Mouse (Mus musculus) retina, postnatal 1 day (tissue): ENCODE data around the gene Agbl3.

Source experiments
- DNase-seq: peaks from one replicate; pipeline ENCODE4 v3.0.0-alpha.2; 2012

Agbl3 gene

DNA sequence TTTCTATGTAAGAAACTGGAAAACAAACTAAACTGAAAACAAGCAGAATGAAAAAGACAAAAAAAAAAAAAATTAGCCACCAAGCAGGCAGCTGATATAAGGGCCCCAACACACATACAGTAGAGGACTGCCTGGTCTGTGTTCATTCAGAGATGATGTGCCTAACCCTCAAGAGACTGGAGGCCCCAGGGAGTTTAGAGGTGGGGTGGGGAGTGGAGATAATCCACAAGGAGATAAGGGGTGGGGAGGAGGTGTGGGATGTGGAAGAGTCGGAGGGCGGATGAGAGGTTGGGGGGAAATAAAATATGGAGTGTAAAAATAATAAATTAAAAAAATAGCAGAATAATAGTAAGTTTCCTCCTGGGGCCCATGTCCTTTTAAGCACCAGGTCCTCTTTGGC, 25.4 kb downstream of the Agbl3 start:
- no peak for DNase-seq

DNA sequence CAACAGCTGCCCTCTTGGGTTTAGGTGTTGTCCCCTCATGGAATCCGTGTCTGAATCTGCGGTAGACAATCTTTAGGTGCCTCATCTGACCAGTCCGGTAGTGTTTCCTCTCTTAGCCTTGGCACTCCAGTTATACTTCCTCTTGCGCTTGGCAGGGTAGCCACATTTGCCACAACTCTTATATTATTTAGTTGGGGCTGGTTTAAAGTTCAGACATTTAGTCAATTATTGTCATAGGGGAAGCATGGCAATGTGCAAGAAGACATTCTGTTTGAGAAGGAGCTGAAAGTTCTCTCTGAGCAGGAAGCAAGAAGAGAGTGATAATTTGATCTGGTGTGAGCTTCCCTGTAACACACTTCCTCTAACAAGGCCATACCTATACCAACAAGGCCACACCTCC, 30.4 kb downstream of the Agbl3 start:
- DNase-seq = no peak

DNA sequence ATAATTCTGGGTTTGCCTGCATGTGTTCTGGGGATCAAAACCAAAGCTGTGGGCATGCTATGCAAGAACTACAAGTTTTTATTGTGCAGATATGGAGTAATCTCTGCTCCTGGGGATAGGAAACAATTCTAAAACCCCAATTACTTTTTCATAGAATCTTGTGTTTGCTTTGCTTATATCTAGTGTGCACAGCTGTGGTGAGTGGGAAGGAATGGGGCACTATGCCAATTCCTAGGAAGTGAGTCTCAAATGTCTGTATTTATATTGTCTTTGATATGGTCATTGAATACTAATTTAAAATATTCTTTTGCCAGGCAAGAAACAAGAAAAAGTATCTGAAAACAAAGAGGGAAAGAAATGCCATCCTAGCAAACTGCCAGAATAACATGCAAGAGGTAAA, 44.2 kb downstream of the Agbl3 start:
- DNase-seq = no peak

DNA sequence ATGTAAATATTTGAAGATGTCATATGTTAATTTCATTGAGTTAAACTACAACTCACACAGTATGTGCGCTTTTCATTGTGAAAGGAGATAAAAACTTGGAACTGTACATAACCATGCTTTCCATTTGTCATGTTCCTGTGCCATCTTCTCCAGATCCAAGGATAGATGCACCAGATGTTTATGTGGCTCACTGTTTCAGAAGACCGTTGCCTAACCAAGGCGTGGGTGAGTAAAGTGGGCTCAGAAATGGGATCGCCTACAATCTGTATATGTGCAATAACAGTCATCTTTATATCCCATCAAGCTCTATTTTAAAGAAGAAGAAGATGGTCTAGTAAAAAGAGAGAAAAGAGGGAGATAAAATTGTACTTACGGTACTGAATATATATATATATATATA, 52.1 kb downstream of the Agbl3 start:
- no peak for DNase-seq

DNA sequence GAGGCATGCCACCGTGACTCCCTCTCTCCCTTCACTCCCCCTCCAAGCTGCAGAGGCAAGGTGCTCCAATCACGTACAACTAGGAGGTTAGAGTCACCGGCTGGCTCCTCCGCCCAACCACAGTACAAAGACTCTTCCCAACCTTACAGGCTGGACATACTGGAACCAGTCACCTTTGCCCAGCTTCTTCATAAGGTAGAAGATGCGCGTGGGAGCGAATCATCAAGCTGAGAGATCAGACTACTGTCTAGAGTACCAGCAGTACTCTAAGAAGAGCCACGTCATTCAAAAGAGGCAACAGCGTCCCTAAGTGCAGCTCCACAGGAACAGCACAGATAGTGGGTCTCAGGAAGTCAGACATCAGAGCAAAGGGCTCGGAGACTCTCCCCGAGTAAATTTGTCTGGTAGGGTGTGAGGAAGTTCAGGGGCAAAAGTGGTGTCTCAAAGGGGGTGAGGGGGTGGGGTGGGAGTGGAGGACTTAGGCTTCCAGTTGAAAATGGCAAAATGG, 81.4 kb downstream of the Agbl3 start:
- no peak for DNase-seq

DNA sequence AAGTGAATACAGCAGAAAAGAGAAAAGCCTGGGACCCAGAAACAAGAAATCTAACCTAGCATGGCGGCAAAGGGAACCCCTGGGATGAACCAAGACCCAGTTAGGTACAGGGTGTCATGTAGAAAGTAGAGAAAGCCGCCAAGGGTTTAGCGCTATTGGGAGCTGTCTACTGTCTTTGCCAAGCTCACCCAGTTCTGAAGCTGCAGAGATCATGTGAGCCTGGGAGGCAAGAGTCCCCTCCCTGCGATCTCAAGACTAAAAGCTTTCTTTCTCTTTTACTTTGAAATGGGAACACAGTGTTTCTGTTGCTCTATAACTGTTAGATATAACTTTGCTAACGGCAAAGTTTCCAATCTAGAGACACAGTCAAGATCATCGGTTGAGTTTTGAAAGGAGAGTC, 82.1 kb downstream of the Agbl3 start:
- DNase-seq = no peak

DNA sequence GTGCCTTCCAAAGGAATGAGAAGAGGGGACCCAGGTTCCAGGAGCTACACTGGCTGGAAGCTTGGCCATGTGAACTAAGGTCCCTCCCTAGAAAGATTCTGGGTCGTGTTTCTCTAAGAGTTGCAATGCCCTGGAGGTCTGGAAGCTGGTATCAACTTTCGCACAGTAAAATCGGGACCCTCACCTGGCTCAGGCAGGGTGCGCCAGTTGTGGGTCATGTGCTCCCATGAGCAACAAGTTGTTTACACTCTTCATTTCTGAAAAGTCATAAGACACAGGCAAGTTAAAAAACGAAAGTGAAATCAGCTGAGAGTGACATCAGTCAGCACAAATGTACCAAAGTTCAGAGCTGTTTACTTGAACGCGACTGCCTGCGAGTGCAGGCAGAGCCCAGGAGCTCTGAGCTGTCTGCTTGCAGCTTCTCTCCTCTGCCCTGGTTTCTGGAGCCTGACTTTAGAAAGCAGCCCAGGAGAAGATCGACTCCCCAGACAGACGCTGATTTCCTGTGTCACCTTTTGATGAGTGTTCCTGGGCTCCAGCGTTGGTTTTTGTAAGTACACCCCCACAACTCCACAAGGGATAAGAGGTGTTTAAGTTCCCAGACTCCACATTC, 82.7 kb downstream of the Agbl3 start, which contains the start of gene Tmem140:
TSS of gene Tmem140 (plus strand) at position 356 of the 613 bp plus-strand sequence.
- no peak for DNase-seq

DNA sequence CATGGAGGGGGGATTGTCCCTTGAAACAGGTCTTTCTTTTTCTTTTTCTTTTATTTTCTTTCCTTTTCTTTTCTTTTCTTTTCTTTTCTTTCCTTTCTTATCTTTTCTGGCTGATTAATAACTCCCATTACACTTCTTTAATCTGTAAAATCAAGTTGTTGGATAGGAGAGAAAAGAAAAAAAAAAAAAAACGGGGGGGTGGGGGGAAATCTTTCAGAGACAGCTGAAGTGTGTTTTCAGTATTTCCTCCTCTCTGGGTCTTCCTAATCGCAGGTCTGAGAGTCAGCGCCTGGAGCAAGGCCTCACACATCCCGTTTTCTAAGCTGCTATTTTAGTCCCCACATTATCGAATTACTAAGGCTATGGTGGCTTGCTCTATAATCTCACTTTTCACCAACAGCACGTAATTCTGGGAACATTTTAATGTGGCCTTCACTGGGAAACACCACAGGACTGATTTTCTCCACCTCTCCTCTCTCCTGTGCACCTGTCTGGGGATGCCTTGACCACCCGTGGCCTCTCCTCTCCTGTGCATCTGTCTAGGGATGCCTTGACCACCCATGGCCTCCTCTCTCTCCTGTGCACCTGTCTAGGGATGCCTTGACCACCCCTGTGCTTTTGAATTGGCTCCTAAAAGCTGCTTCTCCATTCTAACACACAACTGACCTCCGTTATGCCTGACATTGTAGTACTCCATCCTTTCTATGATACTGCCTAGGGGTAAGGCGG, 83.7 kb downstream of the Agbl3 start:
- DNase-seq = no peak

DNA sequence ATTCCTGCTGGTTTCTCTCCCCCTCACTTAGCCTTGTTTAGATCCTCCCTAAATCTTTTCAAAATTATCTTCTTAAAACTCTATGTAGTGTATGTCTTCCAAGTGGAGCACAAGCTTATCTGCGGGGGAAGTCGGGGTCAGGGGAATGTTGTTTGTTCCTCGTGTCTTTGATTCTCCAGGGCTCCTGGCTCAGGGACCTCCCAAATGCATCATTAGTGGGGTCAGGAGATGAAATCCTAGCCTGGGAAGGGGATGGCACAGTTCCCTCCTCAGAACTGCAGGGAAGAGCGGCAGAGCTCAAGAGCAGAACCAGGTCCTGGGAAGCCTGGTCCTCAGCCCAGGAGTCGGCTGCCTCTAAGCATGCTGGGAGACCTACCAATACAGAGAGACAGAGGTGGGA, 85.0 kb downstream of the Agbl3 start:
- no peak for DNase-seq

DNA sequence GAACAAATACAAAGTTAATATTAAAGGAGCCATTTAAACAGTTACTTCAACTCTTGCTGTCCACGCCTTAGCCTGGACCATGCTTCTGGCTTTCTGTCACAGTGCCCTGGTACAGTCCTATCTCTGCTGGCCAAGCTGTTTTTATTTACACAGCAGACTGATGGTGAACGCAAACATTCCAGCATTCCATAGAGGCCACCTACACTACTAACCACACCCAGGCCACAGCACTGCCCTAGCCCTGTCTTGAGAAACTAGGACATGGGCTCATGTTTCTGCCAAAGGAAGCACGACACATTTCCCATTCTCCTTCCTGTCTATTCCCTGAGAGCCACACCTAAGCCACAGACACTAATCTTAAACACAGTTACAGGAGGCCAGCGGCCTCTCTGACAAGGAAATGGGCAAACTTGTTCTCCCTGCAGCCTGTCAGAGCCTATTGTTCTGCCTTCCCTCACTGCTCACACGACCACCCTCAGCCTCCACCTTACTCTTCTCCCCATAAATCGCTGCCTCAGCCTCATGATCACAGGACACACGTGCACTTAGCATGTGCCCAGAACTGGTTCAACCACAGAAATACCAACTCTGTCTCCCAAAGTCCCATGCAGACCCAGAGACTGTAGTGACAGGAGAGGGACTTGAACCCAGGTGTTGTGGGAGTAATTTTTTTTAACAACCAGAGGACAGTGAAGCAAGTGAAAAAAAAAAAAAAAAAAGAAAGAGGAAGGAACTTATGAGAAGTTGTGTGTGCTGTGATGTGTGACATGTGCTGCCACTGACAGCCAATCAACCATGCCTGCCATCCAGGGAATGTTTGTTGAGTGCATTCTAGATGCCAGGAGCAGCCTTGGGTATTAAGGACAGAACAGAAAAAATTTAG, 85.7 kb downstream of the Agbl3 start:
- no peak for DNase-seq

DNA sequence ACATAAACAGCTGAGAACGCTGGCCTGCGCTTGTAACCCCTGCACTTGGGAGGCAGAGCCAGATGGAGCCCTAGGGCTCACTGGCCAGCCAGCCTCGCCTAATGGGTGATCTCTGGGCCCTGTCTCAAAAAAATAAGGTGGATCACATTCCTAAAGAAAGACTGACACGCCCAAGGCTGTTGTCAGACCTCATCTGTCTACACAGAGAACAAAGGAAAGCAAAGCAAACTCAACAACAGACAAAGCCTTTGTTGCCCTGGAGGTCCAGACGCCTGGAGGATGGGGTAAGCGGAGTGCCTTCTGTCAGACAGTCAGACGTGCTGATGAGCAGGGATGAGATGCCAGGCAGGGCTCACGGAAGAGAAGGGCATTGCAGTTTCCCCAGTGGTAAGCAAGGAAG, 86.6 kb downstream of the Agbl3 start:
- DNase-seq = peak; percentile 70

DNA sequence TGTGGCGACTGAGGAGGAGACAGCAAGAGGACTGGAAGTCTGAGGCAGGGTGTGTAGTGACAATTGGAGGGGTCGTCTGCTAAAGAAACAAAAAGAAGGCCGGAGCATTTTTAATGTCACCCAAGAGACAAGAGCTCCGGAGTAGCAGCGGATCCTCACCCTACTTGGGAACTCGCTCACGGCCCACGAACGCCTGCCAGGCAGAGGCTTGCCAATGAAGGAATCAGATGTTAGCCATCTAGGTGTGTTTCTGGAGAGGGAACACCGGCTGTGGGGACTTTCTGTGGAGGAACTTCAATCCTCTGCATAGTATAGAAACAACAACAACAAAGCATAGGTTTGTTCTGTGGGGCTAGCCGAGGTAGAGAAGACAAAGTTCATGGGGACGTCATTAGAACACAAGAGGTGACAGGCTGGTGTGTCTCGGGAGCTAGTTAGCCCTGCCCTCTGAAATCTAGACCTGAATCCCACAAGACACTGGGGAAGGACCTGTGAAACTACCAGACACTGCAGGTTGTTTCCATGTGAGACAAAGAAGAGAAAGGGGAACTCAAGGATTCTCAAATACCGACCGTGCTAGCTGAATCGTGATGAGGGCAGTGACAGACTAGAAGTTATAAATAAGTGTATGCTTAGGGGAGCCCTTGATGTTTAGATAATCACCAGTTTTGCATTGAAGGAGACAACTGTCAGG, 87.2 kb downstream of the Agbl3 start:
- no peak for DNase-seq

DNA sequence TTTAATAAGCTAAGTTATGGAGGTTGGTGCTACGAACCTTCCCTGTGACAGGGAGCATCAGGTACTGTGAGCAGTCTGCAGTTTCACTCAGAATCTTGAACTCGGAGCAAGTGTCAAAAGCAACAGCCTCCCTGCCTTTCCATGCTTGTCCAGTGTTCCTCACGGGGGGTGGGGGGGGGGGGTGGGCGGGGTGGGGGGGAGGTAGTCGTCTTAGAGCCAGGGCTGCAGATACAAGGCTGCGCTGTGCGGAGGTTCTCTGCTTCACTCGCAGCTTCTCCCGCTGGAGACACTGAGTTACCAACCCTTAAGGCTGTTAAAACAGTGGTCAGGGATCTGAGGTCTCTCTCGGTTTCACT, 87.7 kb downstream of the Agbl3 start:
- DNase-seq = no peak

DNA sequence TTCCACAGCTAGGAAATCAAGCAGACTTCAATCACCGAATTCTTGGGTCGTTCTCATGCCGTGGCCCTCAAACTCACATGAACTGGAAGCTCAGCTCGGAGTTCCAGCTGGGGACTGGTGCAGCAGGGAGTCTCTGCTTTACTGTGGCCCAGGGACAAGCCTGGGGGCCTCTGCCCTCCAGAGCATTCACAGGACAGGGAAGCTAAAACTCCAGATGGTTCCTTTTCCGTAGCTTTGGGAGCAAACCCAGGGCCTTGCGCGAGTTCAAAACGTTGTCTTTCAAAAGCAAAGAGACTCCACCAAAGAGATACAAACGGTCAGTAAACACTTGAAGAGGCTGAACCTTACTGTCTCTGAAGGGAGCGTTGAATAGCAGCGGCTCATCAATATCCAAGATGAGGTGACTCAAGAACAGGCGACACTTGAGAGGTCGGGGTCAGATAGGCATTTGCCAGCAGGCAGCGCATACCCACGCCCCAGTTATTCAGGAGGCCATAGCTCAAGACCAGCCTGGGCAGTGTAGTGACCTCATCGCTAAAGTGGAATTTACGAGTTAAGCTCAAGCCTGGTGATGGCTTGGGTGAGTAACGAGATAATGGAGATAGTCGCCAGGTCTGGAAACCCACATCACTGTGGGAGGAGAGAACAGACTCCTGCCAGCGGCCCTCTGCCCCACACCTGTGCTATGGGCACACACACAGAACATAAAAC, 88.4 kb downstream of the Agbl3 start:
- DNase-seq = no peak

DNA sequence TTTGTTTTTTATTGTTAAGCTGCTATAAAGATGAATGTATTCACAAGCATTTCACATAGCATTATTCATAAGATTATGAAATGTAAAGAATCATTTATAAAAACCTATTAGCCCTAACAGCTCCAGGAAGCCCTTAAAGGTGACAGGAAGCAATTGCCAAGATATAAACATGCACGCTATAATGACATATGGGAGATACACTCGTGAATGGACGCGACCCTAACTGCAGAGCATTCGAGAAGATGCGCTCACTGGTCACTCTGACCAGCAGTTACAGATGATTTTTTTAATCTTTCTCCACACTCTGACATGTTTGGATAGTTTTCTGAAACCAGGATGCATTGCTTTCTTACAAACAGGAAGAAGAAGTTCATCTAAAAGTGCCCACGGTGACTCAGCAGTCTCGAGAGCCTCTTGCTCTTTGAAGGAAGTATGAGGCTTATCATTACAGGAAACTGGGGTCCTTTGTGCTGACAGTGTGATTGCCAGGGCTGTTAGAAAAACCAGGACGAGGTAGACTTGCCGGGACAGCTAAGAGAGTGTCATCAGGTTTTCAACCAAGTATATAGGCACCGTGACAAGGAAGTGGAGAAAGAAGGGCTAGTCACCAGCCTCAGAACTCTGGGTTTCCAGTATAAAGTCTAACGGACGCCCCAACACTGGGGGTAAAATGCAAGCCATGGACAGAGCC, 89.1 kb downstream of the Agbl3 start:
- no peak for DNase-seq

DNA sequence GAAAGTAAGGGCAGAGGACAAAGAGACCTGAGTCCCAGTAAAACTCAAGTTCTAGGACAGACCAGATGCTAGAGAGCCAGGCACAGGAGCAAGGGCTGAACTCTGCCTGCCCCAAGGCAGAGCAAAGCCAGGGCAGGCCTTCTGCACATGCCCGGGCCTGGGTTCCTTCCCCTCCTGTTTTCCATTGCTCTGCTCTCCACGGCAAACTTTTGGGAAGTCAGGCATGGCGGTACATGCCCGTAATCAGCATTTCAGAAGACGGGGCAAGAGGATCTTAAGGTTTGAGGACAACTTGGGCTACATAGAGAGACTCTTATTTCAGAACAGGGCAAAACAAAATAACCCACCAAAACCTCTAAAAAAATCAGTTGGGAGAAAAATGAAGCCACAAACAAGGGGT, 89.9 kb downstream of the Agbl3 start:
- no peak for DNase-seq

DNA sequence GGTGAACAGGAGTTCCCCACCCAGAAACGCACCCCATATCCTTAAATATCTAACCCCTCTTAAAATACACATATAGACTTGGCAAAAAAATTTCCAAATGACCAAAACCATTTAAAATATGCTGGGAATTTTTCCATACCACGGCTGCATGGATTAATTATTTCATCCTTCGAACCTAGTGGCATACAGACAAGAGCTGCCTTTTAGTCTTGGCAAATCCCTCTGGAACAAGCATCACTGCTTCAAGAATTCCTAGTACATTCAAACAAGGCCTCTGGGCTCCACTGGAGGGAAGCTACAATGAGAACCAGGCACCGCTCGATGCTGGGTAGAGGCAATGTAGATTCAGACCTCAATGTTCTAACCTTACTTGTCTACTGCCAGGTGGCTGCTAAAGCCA, 90.5 kb downstream of the Agbl3 start:
- no peak for DNase-seq

DNA sequence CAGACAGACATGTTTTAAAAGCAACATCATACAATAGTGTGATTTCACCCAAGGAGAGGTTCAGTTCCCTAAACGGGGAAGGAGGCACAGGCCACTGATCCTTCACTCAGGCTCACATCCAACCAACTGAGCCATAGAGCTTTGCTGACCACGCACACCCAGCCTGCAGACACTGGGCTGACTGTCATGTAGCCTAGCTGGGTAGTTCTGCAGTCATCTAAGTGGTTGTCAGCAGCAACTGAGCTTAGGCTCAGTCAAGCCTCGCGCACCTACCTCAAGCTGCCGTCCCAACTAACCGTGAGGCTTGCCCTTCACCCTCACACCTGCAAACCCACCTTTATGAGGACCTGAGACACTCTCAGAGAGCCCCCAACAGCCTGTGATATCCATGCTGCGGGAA, 91.7 kb downstream of the Agbl3 start:
- DNase-seq = no peak

DNA sequence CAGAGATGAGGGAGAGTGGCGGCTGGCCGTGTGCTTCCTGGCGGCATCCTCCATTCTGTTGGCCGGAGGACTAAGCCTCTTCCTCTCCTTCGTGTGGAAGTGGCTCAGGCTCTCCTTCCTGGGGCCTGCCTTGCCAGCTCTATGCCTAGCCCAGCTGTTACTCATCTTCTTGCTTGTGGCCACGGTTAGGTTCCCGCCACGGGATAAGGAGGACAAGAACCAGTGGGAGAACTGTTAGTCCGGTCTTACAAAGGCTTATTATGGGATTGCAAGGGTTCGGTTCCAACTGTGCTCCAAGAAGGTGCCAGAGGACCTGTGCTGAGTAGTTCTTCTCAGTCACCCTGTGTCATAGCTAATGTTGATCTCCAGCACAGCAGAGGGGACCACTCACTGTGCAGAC, 92.6 kb downstream of the Agbl3 start:
- DNase-seq = no peak

DNA sequence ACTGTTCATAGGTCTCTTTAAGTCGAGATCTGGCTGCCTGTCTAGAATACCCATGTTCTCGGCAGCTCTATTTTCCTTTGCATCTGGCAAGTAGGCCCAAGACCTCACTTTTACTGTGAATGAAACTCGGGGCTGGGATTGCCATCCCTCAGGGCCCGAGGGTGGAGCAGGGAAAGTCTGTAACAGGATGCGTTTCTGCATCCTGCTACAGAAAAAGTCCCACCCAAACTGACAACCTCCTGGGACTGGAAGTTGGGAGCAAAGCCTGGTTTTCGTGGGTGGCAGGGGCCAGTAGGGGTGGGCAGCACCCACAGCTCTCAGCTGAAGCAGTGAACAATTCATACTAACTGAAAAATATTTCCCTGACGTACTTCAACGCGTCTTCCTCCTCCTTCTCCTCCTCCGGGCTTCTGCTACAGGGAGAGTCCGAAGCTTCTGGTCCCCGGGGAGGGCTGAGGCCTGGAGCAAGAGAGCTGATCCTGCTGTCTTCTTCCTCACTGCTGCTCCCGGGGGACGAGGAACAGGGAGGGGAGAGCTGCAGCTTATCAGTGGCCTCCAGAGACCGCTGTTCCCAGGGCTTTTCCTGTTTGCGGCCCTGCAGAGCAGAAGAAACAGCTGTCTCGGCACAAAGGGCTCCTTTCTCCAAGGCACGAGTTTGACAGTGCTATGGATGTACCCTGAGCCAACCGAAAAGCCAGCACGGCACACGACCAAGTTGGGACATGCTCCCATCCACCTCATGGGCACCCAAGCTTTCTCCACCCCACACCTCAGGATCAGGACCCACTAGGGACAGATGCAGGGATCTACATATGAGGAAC, 94.1 kb downstream of the Agbl3 start:
- no peak for DNase-seq

DNA sequence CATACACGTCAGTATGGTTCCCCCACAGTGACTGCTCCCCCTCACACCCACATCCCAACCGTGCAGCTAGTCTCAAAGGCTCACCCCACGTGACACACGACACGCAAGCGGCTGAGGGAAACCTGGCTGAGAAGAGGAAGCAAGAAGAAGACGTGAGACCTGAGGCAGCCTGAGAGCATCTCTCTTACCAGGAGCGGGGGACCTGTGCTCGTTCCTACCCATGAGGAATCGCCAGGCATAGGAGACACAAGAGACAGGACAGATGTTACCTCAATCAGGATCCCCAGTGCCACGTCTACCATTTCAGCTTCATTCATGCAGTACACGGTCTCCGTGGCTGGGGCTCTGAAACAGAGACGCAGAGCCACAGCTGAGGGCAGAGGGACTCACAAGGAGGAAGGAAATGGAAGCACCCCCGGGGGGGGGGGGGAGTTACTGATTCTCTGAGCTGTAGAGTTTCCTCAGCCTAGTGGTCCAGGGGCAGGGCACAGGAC, 95.1 kb downstream of the Agbl3 start:
- DNase-seq = no peak
